Mouse (Mus musculus) embryonic fibroblast, embryonic 13.5 days (primary cell): Measurements from ENCODE around the gene Upp1.

ENCODE experiments used
- CTCF ChIP-seq: IDR thresholded peaks from 2 replicates; pipeline ENCODE4 v1.5.1; 2011; ENCODE audit warnings: mild to moderate bottlenecking, control low read depth, low read length, moderate library complexity, borderline replicate concordance; ENCODE audit not compliant: insufficient read depth
- POLR2A ChIP-seq: IDR thresholded peaks from 2 replicates; pipeline ENCODE4 v1.6.1; 2011; ENCODE audit warnings: low read depth, mild to moderate bottlenecking, control low read depth, low read length, moderate library complexity

DNA sequence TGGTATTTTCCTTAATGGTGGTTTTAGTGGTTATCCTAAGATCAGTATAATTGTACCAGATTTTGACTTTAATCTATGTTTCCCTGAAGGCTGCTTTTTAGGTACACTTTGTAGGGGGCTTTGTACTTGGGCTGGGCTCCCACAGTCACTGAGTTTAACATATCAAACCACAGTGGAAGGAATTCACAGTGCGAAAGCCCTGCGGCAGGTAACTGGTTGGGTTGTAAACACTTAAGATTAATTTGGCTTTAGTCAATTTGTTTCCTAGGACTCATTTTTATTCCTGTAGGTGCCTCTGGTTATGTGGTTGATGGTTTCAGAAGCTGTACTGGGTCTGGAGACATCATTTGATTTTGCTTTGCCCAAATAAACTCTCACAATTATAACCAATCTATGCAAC lies 49.4 kb downstream of the Upp1 start:
- TF ChIP-seq CTCF = no peak
- no peak for TF ChIP-seq POLR2A
